28 mouse cellular contexts compared by ENCODE assay signal in genomic region chr3:132903386-132903785, GRCm38 (mm10). TPM values are rescaled to one million over a fixed set of nuclear protein-coding genes. Genes with fewer than 3 reads are reported as not detected.
"Had no signal": no experiment of that assay in that cellular context is flagged by ENCODE, and none has a peak within 500 bp of the region (broad histone marks: within the 10 kb centered on the region; RNA-seq: fewer than 3 reads in every experiment).

No protein-coding gene starts in this region.

- H3K9me3 ChIP-seq: heart, embryonic 10.5 days; heart, embryonic 12.5 days; hindbrain, embryonic 10.5 days; hindbrain, embryonic 12.5 days; intestine, embryonic 15.5 days; kidney, embryonic 15.5 days; limb, embryonic 10.5 days; limb, embryonic 12.5 days; liver, embryonic 12.5 days had no signal

- H3K27me3 ChIP-seq: heart, embryonic 12.5 days; hindbrain, embryonic 12.5 days; intestine, embryonic 15.5 days; kidney, embryonic 15.5 days; limb, embryonic 12.5 days; liver, embryonic 12.5 days had no signal

- H3K27ac ChIP-seq: gastrocnemius, adult 2 months; heart, adult 2 months; heart, embryonic 10.5 days; hindbrain, embryonic 10.5 days; hindbrain, embryonic 12.5 days; hindbrain, embryonic 14.5 days; intestine, embryonic 15.5 days; kidney, embryonic 15.5 days; kidney, postnatal 0 days; layer of hippocampus, adult 2 months; left cerebral cortex, adult 2 months; limb, embryonic 10.5 days; limb, embryonic 12.5 days; liver, embryonic 12.5 days had no signal

- H3K36me3 ChIP-seq: hindbrain, embryonic 10.5 days; hindbrain, embryonic 12.5 days; intestine, embryonic 15.5 days; limb, embryonic 10.5 days; limb, embryonic 12.5 days; liver, embryonic 12.5 days had no signal

- H3K4me2 ChIP-seq: heart, embryonic 12.5 days; hindbrain, embryonic 12.5 days; hindbrain, embryonic 14.5 days; intestine, embryonic 15.5 days; kidney, embryonic 15.5 days; limb, embryonic 12.5 days; liver, embryonic 12.5 days had no signal

- H3K4me1 ChIP-seq: heart, embryonic 10.5 days; heart, embryonic 12.5 days; hindbrain, embryonic 10.5 days; hindbrain, embryonic 12.5 days; intestine, embryonic 15.5 days; liver, embryonic 12.5 days had no signal

- H3K9ac ChIP-seq: heart, embryonic 12.5 days; hindbrain, embryonic 12.5 days; hindbrain, embryonic 14.5 days; intestine, embryonic 15.5 days; kidney, embryonic 15.5 days; limb, embryonic 12.5 days; liver, embryonic 12.5 days had no signal

- ATAC-seq: hindbrain, embryonic 16.5 days; inflammation-experienced regulatory T-cells, adult 6 months; intestine, embryonic 15.5 days; intestine, postnatal 0 days; liver, embryonic 12.5 days had no signal

- DNase-seq: gastrocnemius, adult 2 months; gastrocnemius, postnatal 10 days; gastrocnemius, postnatal 25 days; heart, adult 2 months; heart, postnatal 10 days; heart, postnatal 4 days; kidney, adult 18-20 months; kidney, adult 8-10 months; kidney, postnatal 14 days; kidney, postnatal 36 days; liver had no signal

- H3K4me3 ChIP-seq: gastrocnemius, adult 2 months; heart, adult 2 months; heart, embryonic 10.5 days; heart, embryonic 12.5 days; hindbrain, embryonic 10.5 days; hindbrain, embryonic 12.5 days; intestine, embryonic 15.5 days; kidney, embryonic 15.5 days; layer of hippocampus, adult 2 months; left cerebral cortex, adult 2 months; limb, embryonic 10.5 days; limb, embryonic 12.5 days; liver, embryonic 12.5 days had no signal

RNA-seq across cellular contexts. Expression of gene Npnt, which starts 46.7 kb away (rescaled TPM):
- total RNA-seq: granulocyte monocyte progenitor cell, adult 5-6 weeks had no signal
